Mouse (Mus musculus) kidney, embryonic 16.5 days (tissue): Measurements from ENCODE around the gene Map3k19. TPM values are rescaled to one million over a fixed set of nuclear protein-coding genes. Genes with fewer than 3 reads are reported as not detected.

Experiments used
- ATAC-seq: fragments of 200-750 bp; cut with Nextera tagmentation; 2 replicates; pipeline ENCODE4 v1.8.0; 2017; ENCODE audit warnings: moderate TSS enrichment; ENCODE audit not compliant: low FRiP score, low TSS enrichment
- H3K27ac ChIP-seq: fragments of 300-500 bp; sonication (generic); 2 replicates; pipeline ENCODE4 v1.5.1; 2014; ENCODE audit warnings: low read length
- H3K27me3 ChIP-seq: fragments of 300-500 bp; sonication (generic); 2 replicates; pipeline ENCODE4 v1.6.1; 2014; ENCODE audit warnings: low read length, control low read depth, mixed read lengths; ENCODE audit not compliant: insufficient read depth
- H3K36me3 ChIP-seq: fragments of 300-500 bp; sonication (generic); 2 replicates; pipeline ENCODE4 v1.6.1; 2014; ENCODE audit warnings: low read length, control low read depth, mixed read lengths; ENCODE audit not compliant: insufficient read depth
- H3K4me1 ChIP-seq: fragments of 300-500 bp; sonication (generic); 2 replicates; pipeline ENCODE4 v1.6.1; 2014; ENCODE audit warnings: low read length, control low read depth, mixed read lengths; ENCODE audit not compliant: insufficient read depth
- H3K4me2 ChIP-seq: fragments of 300-500 bp; sonication (generic); replicated peaks from 2 replicates; pipeline ENCODE4 v1.6.1; 2014; ENCODE audit warnings: low read depth, low read length
- H3K4me3 ChIP-seq: fragments of 300-500 bp; sonication (generic); 2 replicates; pipeline ENCODE4 v1.5.1; 2014; ENCODE audit warnings: mild to moderate bottlenecking, low read length
- H3K9ac ChIP-seq: fragments of 300-500 bp; sonication (generic); replicated peaks from 2 replicates; pipeline ENCODE4 v1.6.1; 2014; ENCODE audit warnings: low read length
- H3K9me3 ChIP-seq: fragments of 300-500 bp; sonication (generic); 2 replicates; pipeline ENCODE4 v1.6.1; 2016; ENCODE audit warnings: low read length, control low read depth
- WGBS: fragments of 180-500 bp; shearing (Covaris S2); extraction: QIAGEN DNeasy Blood & Tissue Kit; methylation state at CpG from one replicate; pipeline ENCODE4 v1.1.7; 2014; 5-methylcytosine and 5-hydroxymethylcytosine counted together
- polyA plus RNA-seq: library from polyadenylated mRNA; unstranded; fragments of >200 nt; fragmentation: Nextera tagmentation; extraction: Ambion mirVana; gene quantifications from 2 replicates; pipeline ENCODE4 v1.2.1, GENCODE M21; 2015

Gene Map3k19
- polyA plus RNA-seq, 1 experiment from 2014 or later: 0.09 TPM

- ATAC-seq: no peak
- Histone ChIP-seq H3K9ac (no peak overlapping the region), H3K4me1 (0 out of 2 replicates have a peak, but pooled peaks cover 2% of the 10 kb centered on the region), H3K27ac (no peak overlapping the region), H3K36me3 (peaks cover 9% of the 10 kb centered on the region), H3K4me3 (no peak overlapping the region), H3K27me3 (no peaks in the 10 kb centered on the region), H3K4me2 (no peak overlapping the region), H3K9me3 (no peaks in the 10 kb centered on the region)
- 89% methylated on average over 7 of the region's 7 CpGs for WGBS
These were observed 46.2 kb downstream of the Map3k19 start for GRCm38 (mm10) chr1:127808671-127809070.

GRCm38 (mm10) chr1:127802916-127803315, 51.9 kb downstream of the Map3k19 start:
- Histone ChIP-seq H3K4me1 (no peaks in the 10 kb centered on the region), H3K9me3 (no peaks in the 10 kb centered on the region), H3K4me2 (no peak overlapping the region), H3K9ac (no peak overlapping the region), H3K36me3 (peaks cover 42% of the 10 kb centered on the region), H3K27me3 (no peaks in the 10 kb centered on the region), H3K4me3 (no peak overlapping the region), H3K27ac (no peak overlapping the region)
- ATAC-seq: no peak
- WGBS: 89% methylated on average over 8 of the region's 8 CpGs

- Histone ChIP-seq H3K4me2 (no peak overlapping the region), H3K9me3 (no peaks in the 10 kb centered on the region), H3K27me3 (no peaks in the 10 kb centered on the region), H3K27ac (no peak overlapping the region), H3K9ac (no peak overlapping the region), H3K4me3 (no peak overlapping the region), H3K36me3 (peaks cover 25% of the 10 kb centered on the region), H3K4me1 (no peaks in the 10 kb centered on the region)
- no peak for ATAC-seq
- 63% methylated on average over 1 of the region's 1 CpGs for WGBS
These were observed 58.1 kb downstream of the Map3k19 start for GRCm38 (mm10) chr1:127796752-127797151.

GRCm38 (mm10) chr1:127796341-127796740, 58.5 kb downstream of the Map3k19 start:
- H3K27me3 ChIP-seq: no peaks in the 10 kb centered on the region
- no peak for ATAC-seq

GRCm38 (mm10) chr1:127795087-127795769, 59.6 kb downstream of the Map3k19 start:
- ATAC-seq: no peak
- no peaks in the 10 kb centered on the region for H3K27me3 ChIP-seq
- H3K9me3 ChIP-seq: no peaks in the 10 kb centered on the region
- H3K4me1 ChIP-seq: no peaks in the 10 kb centered on the region
- peaks cover 22% of the 10 kb centered on the region for H3K36me3 ChIP-seq
- 89% methylated on average over 6 of the region's 6 CpGs for WGBS
- H3K4me3 ChIP-seq: no peak overlapping the region
- H3K4me2 ChIP-seq: no peak overlapping the region
- H3K9ac ChIP-seq: no peak overlapping the region
- no peak overlapping the region for H3K27ac ChIP-seq

More at GRCm38 (mm10) chr1:127796341-127796740, 58.5 kb downstream of the Map3k19 start:
- Histone ChIP-seq H3K9me3 (no peaks in the 10 kb centered on the region), H3K9ac (no peak overlapping the region), H3K4me1 (no peaks in the 10 kb centered on the region), H3K4me2 (no peak overlapping the region), H3K4me3 (no peak overlapping the region), H3K36me3 (peaks cover 23% of the 10 kb centered on the region), H3K27ac (no peak overlapping the region)
- WGBS: 56% methylated on average over 4 of the region's 4 CpGs

GRCm38 (mm10) chr1:127793459-127793858, 61.4 kb downstream of the Map3k19 start:
- WGBS: 90% methylated on average over 1 of the region's 1 CpGs
- Histone ChIP-seq H3K36me3 (peaks cover 10% of the 10 kb centered on the region), H3K9me3 (no peaks in the 10 kb centered on the region), H3K27me3 (no peaks in the 10 kb centered on the region), H3K27ac (no peak overlapping the region), H3K4me2 (no peak overlapping the region), H3K4me1 (peaks cover 5% of the 10 kb centered on the region; the same call in 1 of the 2 replicates), H3K9ac (no peak overlapping the region), H3K4me3 (no peak overlapping the region)
- no peak for ATAC-seq

- Histone ChIP-seq H3K4me3 (no peak overlapping the region), H3K4me1 (peaks cover 10% of the 10 kb centered on the region), H3K36me3 (peaks cover 10% of the 10 kb centered on the region), H3K27ac (no peak overlapping the region), H3K9me3 (no peaks in the 10 kb centered on the region), H3K9ac (no peak overlapping the region), H3K27me3 (no peaks in the 10 kb centered on the region), H3K4me2 (no peak overlapping the region)
- WGBS: 62% methylated on average over 6 of the region's 6 CpGs
- ATAC-seq: no peak
These were observed 65.9 kb downstream of the Map3k19 start for GRCm38 (mm10) chr1:127788943-127789342.

GRCm38 (mm10) chr1:127785882-127786281, 68.9 kb downstream of the Map3k19 start:
- H3K9ac ChIP-seq: no peak overlapping the region
- H3K9me3 ChIP-seq: no peaks in the 10 kb centered on the region
- H3K4me2 ChIP-seq: no peak overlapping the region
- H3K27ac ChIP-seq: no peak overlapping the region
- WGBS: 67% methylated on average over 1 of the region's 1 CpGs
- no peak for ATAC-seq
- H3K4me3 ChIP-seq: no peak overlapping the region
- H3K27me3 ChIP-seq: no peaks in the 10 kb centered on the region
- peaks cover 10% of the 10 kb centered on the region for H3K4me1 ChIP-seq
- H3K36me3 ChIP-seq: no peaks in the 10 kb centered on the region

- Histone ChIP-seq H3K36me3 (0 out of 2 replicates have a peak, but pooled peaks cover 4% of the 10 kb centered on the region), H3K27me3 (no peaks in the 10 kb centered on the region), H3K9ac (no peak overlapping the region), H3K4me1 (peaks cover 16% of the 10 kb centered on the region), H3K9me3 (no peaks in the 10 kb centered on the region), H3K4me2 (no peak overlapping the region), H3K27ac (no peak overlapping the region), H3K4me3 (no peak overlapping the region)
- ATAC-seq: no peak
These were observed 71.0 kb downstream of the Map3k19 start for GRCm38 (mm10) chr1:127783862-127784261.

- 75% methylated on average over 2 of the region's 2 CpGs for WGBS
- Histone ChIP-seq H3K4me2 (no peak overlapping the region), H3K4me1 (peaks cover 16% of the 10 kb centered on the region), H3K4me3 (no peak overlapping the region), H3K9me3 (no peaks in the 10 kb centered on the region), H3K27ac (no peak overlapping the region), H3K9ac (no peak overlapping the region), H3K36me3 (0 out of 2 replicates have a peak, but pooled peaks cover 6% of the 10 kb centered on the region), H3K27me3 (no peaks in the 10 kb centered on the region)
- ATAC-seq: no peak
These were observed 74.0 kb downstream of the Map3k19 start for GRCm38 (mm10) chr1:127780849-127781248.
